Mouse (Mus musculus) brain, embryonic 14.5 days (tissue): ENCODE measurements around the gene Zc3h14.

Experiments used
- CTCF ChIP-seq: fragments of 200-500 bp; IDR thresholded peaks from 2 replicates; pipeline ENCODE4 v1.5.1; 2012; ENCODE audit warnings: inconsistent platforms, mild to moderate bottlenecking, moderate library complexity, borderline replicate concordance; ENCODE audit not compliant: insufficient read depth, insufficient read length; ENCODE audit errors: extremely low read depth
- POLR2A ChIP-seq: fragments of 200-500 bp; IDR thresholded peaks from 2 replicates; pipeline ENCODE4 v1.6.1; 2012; ENCODE audit warnings: mild to moderate bottlenecking, inconsistent platforms, borderline replicate concordance; ENCODE audit not compliant: poor library complexity, insufficient read depth, insufficient read length, severe bottlenecking; ENCODE audit errors: extremely low read depth

- no peak for TF ChIP-seq POLR2A
- no peak for TF ChIP-seq CTCF
Observed at GRCm38 (mm10) chr12:98800334-98800733, 53.6 kb downstream of the Zc3h14 start.
